Mouse (Mus musculus): ENCODE data around the gene Cfl1. TPM values are rescaled to one million over a fixed set of nuclear protein-coding genes. Genes with fewer than 3 reads are reported as not detected.
"Not testable (repeated sequence)": the region's sequence is repeated elsewhere in the genome, so short reads cannot be mapped to it uniquely, and the experiment has no call there.

Cfl1 gene
- total RNA-seq, 2 experiments from 2014 or later: 67.8 to 72.7 TPM

GRCm38 (mm10) chr19:5486771-5487170 is 3.5 kb upstream of the Cfl1 start:
- DNase-seq: no peak
- intact Hi-C loops (cut with DNase I): loop anchor here (5.0 kb wide), 1 partner anchor 54 kb away; no protein-coding TSS in a partner anchor

DNA sequence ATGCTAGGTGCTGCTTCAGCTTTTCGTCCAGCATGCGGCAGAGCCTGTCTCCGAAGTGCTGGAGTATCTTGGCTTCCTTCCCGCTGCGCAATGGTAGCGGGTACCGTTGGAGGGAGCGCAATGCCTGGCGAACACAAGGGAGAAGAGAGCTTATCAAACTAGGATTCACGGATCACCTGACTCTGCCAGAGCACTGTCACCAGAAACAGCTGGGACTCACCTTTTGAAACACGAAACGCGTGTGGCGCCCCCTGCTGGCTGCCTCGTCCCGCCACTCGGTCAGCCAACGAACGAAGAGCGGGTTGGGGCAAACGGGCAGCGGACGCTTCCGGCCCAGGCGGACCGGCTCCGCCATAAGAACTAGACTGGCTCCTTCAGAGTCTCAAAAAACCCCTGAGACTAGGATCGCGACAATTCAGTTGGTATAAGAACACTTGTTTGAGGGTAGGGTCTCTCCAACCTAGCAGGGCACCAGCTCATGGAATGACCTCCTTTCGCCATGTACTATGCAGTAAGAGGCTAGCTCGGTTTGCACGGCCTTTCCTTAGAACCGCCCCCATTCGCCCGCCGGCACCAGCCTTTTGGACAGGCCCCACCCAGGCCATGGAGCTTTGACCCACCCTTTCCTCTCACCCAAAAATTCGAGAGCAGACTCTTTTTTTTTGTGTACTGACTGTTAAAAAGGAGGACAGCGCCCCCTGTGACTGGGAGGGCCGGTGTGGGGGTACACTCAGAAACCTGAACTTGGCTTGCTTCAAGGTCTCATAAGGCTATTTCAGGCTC is 2.3 kb upstream of the Cfl1 start, which contains the start of gene Mus81:
Gene Mus81 (minus strand): TSS at position 635 of the 783 bp plus-strand sequence.
- peak; percentile 96 for DNase-seq
- intact Hi-C loops (cut with DNase I): loop anchor here (5.0 kb wide), 1 partner anchor 56 kb away; no protein-coding TSS in a partner anchor

GRCm38 (mm10) chr19:5488878-5489571 is 1.2 kb upstream of the Cfl1 start:
- DNase-seq: peak; percentile 94 to 98
- intact Hi-C loops (cut with DNase I): loop anchor here (5.0 kb wide), 1 partner anchor 57 kb away; no protein-coding TSS in a partner anchor

DNA sequence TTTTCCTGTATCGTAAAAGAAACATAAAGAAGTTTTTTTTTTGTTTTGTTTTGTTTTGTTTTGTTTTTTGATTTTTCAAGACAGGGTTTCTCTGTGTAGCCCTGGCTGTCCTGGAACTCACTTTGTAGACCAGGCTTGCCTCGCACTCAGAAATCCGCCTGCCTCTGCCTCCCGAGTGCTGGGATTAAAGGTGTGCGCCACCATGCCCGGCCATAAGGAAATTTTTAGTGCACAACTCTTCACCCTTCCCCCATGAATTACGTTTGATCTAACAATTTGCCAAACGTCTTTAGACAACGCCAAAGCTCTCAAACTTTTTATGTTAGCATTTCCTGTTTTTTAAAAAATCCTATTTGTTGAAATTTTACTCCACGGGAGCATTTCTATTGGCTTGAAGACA is 534 bp upstream of the Cfl1 start:
- DNase-seq: not testable (repeated sequence)
- intact Hi-C loops (cut with DNase I): loop anchor here (5.0 kb wide), 1 partner anchor 57 kb away; no protein-coding TSS in a partner anchor

DNA sequence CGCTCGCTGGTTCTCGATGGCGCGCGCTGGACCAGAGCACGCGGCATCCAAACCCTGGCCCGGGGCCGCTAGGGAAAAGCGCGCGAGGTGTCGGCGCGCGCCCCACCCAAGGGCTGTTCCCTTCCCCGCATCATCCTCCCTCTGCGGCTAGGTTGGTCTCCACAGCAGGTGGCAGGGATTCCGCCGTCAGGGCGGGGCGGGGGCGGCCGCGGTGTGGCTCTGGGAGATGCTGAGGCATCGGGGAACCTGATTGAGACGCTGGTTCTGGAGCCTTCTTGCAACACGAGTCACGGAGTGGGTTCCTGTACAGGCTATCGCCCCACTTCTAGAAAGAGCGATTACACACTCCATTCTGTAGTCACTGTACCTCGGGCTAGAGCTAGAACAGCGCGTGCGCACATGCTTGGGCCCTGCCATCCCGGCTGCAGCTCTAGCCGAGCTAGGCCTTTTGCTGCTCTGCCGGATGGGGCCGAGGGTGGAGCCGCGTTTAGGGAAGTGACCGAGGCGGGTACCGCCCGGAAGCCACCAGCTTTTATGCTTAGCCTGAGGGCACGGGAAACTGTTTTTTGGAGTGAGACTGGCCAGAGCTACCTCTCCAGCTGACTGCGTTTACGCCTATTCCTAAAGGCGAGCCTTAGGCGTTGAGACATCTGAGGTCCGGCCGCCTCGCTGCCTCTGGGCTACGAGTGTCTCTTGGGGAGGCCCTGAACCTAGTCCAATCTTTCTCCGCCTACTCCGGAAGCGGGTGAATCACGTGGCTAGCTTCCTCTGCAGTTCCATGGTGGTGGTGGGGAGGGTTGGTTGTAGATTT is 848 bp downstream of the Cfl1 start:
- peak; percentile 76 to 87 for DNase-seq
- intact Hi-C loops (cut with DNase I): no loop called here

GRCm38 (mm10) chr19:5492641-5493040 is 2.4 kb downstream of the Cfl1 start:
- DNase-seq: no peak
- intact Hi-C loops (cut with DNase I): no loop called here

- DNase-seq; intact Hi-C loops (cut with DNase I): not testable (repeated sequence)
Observed at GRCm38 (mm10) chr19:5493301-5493721, 3.1 kb downstream of the Cfl1 start.

GRCm38 (mm10) chr19:5494314-5494713 is 4.1 kb downstream of the Cfl1 start:
- DNase-seq: no peak
- intact Hi-C loops (cut with DNase I): no loop called here

- DNase-seq: no peak
- intact Hi-C loops (cut with DNase I): no loop called here
Observed at GRCm38 (mm10) chr19:5495353-5496051, 5.2 kb downstream of the Cfl1 start.

- intact Hi-C loops (cut with DNase I): no loop called here
- DNase-seq: no peak
Observed at GRCm38 (mm10) chr19:5496052-5496370, 5.8 kb downstream of the Cfl1 start.

DNA sequence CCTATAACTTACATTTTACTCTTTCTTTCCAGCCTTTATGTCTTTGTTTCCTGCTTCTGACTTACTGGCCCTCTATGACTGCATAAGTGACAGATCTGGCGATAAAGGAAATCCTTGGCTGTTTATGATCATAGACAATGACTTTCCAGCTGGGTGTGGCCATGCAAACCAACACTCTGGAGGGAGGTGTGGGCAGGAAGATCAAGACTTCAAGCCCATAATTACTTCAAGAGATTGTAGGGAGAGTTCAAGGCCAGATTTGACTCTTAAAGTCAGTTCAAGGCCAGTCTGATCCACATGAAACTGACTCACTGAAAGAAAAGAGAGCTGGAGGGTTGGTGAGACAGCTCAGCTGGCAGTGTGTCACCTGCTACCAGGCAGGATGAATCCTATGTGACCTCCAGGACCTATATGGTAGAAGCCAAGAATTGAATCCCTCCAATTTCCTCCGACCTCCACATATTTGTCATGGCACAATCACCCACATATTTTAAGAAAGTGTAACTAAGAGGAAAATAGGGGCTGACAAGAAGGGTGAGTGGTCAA is 10.1 kb downstream of the Cfl1 start:
- intact Hi-C loops (cut with DNase I): no loop called here
- no peak for DNase-seq

GRCm38 (mm10) chr19:5503687-5504086 is 13.4 kb downstream of the Cfl1 start, which contains the start of gene 1700020D05Rik:
Gene 1700020D05Rik, minus strand, starts transcription at chr19:5503787.
- intact Hi-C loops (cut with DNase I): no loop called here
- DNase-seq: no peak

GRCm38 (mm10) chr19:5510031-5511026 is 20.1 kb downstream of the Cfl1 start, which contains the start of gene Snx32:
Gene Snx32, minus strand, starts transcription at chr19:5510538.
- intact Hi-C loops (cut with DNase I): no loop called here
- peak; percentile 93 to 98 for DNase-seq

DNA sequence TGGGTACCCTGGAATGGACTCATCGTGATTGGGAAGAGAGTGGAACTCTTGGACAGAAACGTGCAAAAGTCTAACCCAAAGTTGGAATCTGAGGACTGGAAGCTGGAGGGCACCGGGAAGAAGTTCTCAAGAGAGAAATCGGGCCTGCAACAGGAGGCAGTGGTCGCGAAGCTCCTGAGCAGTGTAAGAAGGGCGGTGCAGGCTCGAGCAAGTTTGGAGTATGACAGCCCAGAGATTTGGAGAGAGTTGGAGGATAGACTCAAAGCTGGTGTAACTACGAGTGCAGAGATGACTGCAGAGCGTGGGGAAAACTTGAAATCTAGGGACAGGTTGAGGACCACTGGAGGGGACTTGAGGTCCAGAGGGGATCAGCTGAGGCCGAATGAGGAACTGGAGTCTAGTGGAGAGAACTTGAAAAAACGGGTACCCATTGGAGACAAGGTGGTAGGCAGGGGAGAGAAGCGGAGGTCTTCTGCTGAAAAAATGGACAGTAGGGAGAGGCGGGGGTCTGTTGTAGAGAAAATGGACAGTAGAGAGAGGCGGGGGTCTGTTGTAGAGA is 20.9 kb downstream of the Cfl1 start:
- DNase-seq: no peak
- intact Hi-C loops (cut with DNase I): no loop called here

DNA sequence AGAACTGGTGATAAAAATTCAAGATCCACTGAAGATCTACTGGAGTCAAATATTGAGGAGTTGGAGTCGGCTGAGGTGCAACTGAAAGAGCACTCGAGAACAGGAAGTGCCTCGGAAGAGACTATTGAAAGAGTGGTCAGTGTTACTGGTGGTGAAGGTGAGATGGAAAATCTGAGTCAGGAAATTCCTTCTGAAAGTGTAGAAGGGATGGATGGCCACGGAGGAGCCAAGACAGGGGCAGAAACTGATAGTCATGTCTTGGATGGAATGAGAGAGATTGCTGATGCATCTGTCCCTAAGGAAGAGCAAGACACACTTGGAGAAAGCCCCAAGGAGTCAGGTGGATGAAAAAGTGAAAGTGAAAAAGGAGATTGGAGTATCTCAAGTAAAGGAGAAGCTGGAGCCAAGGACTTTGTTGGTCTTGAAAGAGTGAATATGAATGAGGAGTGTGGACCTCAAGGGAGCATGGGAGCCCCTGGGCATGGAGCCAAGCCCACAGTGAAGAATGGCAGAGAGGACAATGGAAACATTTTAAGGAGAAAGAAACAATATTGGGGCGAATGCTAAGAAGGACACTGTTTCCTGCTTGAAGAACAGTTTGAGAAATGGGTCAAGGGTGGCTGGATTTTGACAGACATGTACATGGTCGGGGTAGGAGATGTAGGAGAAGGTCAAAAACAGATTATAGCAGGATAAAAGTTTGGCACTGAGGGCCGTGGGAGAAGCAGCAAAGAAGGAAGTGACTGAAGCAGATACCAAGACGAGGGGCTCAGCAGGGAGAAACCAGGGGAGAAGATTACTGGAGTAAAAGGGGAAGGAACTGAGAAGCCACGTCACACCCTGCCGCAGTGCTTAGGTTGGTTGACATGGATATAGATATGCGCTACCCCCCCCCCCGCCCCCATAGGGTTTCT is 22.1 kb downstream of the Cfl1 start:
- intact Hi-C loops (cut with DNase I): no loop called here
- DNase-seq: no peak

DNA sequence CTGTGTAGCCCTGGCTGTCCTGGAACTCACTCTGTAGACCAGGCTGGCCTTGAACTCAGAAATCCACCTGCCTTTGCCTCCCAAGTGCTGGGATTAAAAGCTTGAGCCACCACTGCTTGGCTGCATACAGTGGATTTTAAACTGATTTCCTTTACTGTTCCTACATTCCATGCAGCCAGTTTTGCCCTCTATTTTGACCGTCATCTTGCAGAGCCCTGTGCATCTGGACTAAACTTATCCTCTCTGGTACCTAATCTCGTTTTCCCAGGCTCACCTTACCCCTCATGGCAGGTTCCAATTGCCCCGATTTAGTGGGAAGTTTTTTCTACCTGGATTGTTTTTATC is 22.7 kb downstream of the Cfl1 start:
- no peak for DNase-seq
- intact Hi-C loops (cut with DNase I): no loop called here
